Mouse (Mus musculus) midbrain, embryonic 16.5 days (tissue): Measurements from ENCODE around the gene Ppm1m. TPM values are rescaled to one million over a fixed set of nuclear protein-coding genes. Genes with fewer than 3 reads are reported as not detected.

Experiments used
- ATAC-seq: fragments of 200-750 bp; cut with Nextera tagmentation; 2 replicates; pipeline ENCODE4 v1.8.0; 2017; ENCODE audit warnings: moderate TSS enrichment
- H3K27ac ChIP-seq: fragments of 300-500 bp; sonication (generic); 2 replicates; pipeline ENCODE4 v1.5.1; 2014; ENCODE audit warnings: mild to moderate bottlenecking, low read length, mixed read lengths
- H3K27me3 ChIP-seq: fragments of 300-500 bp; sonication (generic); 2 replicates; pipeline ENCODE4 v1.6.1; 2014; ENCODE audit warnings: low read depth, low read length, mixed read lengths; ENCODE audit not compliant: control insufficient read depth, insufficient read depth
- H3K36me3 ChIP-seq: fragments of 300-500 bp; sonication (generic); 2 replicates; pipeline ENCODE4 v1.6.1; 2014; ENCODE audit warnings: mild to moderate bottlenecking, low read length, moderate library complexity, mixed read lengths; ENCODE audit not compliant: control insufficient read depth, insufficient read depth
- H3K4me1 ChIP-seq: fragments of 300-500 bp; sonication (generic); 2 replicates; pipeline ENCODE4 v1.6.1; 2014; ENCODE audit warnings: mild to moderate bottlenecking, low read length, mixed read lengths; ENCODE audit not compliant: control insufficient read depth, insufficient read depth
- H3K4me2 ChIP-seq: fragments of 300-500 bp; sonication (generic); 2 replicates; pipeline ENCODE4 v1.6.1; 2014; ENCODE audit warnings: mild to moderate bottlenecking, low read length, mixed read lengths
- H3K4me3 ChIP-seq: fragments of 300-500 bp; sonication (generic); 2 replicates; pipeline ENCODE4 v1.5.1; 2014; ENCODE audit warnings: low read depth, mild to moderate bottlenecking, low read length, moderate library complexity, mixed read lengths
- H3K9ac ChIP-seq: fragments of 300-500 bp; sonication (generic); 2 replicates; pipeline ENCODE4 v1.6.1; 2014; ENCODE audit warnings: low read depth, low read length, mixed read lengths
- H3K9me3 ChIP-seq: fragments of 300-500 bp; sonication (generic); replicated peaks from 2 replicates; pipeline ENCODE4 v1.6.1; 2014; ENCODE audit warnings: mild to moderate bottlenecking, low read length, mixed read lengths; ENCODE audit not compliant: control insufficient read depth, poor library complexity, severe bottlenecking
- WGBS: fragments of 180-500 bp; shearing (Covaris S2); extraction: QIAGEN DNeasy Blood & Tissue Kit; methylation state at CpG from one replicate; pipeline ENCODE4 v1.1.7; 2014; 5-methylcytosine and 5-hydroxymethylcytosine counted together
- polyA plus RNA-seq: library from polyadenylated mRNA; unstranded; fragments of >200 nt; fragmentation: Nextera tagmentation; extraction: Ambion mirVana; gene quantifications from 2 replicates; pipeline ENCODE4 v1.2.1, GENCODE M21; 2015

Gene Ppm1m
- polyA plus RNA-seq, 1 experiment from 2014 or later, result 16.7 TPM

DNA sequence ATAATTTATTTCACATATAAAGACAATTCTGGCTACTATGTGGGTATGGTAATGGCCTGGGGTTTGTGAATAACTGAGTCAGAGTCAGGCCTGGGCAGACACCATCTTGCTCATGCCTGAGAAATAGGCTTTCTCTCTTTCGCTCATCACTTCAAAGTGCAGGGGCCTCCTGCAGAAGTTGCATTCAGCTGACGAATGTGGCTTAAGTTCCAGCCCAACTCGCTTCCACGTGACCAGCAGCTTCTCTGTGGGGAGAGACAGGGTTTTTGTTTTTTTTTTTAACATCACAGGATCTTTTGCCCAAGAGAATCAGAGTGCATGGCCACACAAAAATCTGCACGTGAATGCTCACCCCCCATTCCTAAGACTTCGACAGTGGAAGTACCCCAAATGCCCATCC, 34.4 kb upstream of the Ppm1m start:
- no peak for ATAC-seq
- no peaks in the 10 kb centered on the region for H3K4me1 ChIP-seq
- no peak overlapping the region for H3K9ac ChIP-seq
- H3K9me3 ChIP-seq, result no peaks in the 10 kb centered on the region
- no peak overlapping the region for H3K27ac ChIP-seq
- H3K4me3 ChIP-seq, result no peak overlapping the region
- 79% methylated on average over 6 of the region's 6 CpGs for WGBS
- H3K36me3 ChIP-seq, result peaks cover 50% of the 10 kb centered on the region
- no peaks in the 10 kb centered on the region for H3K27me3 ChIP-seq
- no peak overlapping the region for H3K4me2 ChIP-seq

DNA sequence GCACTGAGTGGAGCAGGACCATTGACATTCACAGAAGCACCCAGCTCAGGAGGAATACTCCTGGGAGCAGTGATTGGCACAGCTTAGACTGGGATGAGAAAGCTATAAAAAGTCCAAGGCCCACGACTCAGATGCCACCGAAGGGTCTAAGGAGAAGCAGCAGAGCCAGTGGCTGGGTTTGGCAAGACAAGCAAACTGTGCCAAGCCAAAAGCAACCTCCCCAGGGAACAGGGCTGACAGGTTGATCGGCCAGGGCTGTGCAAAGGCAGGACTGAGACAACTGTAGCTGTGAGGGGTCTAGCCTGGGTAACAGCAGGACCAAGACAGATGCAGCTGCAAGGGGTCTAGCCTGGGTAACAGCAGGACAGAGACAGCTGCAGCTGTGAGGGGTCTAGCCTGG, 33.4 kb upstream of the Ppm1m start:
- Histone ChIP-seq H3K36me3 (peaks cover 43% of the 10 kb centered on the region), H3K4me2 (no peak overlapping the region), H3K4me3 (no peak overlapping the region), H3K27ac (no peak overlapping the region), H3K4me1 (no peaks in the 10 kb centered on the region), H3K9me3 (no peaks in the 10 kb centered on the region), H3K27me3 (no peaks in the 10 kb centered on the region), H3K9ac (no peak overlapping the region)
- 89% methylated on average over 3 of the region's 3 CpGs for WGBS
- no peak for ATAC-seq

DNA sequence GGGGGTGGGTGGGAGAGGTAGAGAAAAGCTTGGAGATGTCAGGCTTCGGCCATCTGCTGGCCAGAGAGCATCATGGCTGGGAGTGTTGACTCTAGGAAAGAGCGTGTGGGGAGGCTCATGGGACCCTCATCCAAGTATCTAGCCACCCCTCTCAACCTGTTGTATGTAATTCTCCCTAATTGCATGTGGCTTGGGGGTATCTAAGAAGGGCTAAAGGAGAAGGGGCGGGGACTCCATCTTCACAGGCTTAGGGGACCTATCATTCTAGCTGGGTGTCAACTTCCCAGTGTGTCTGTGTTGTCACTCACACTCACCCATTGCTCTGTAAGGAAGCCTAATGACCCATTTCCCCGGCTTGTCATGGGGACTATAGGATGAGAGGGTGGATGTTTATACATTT, 32.3 kb upstream of the Ppm1m start:
- ATAC-seq, result no peak
- H3K27ac ChIP-seq, result no peak overlapping the region
- H3K4me1 ChIP-seq, result no peaks in the 10 kb centered on the region
- H3K9me3 ChIP-seq, result no peaks in the 10 kb centered on the region
- H3K4me3 ChIP-seq, result no peak overlapping the region
- H3K4me2 ChIP-seq, result no peak overlapping the region
- no peak overlapping the region for H3K9ac ChIP-seq
- H3K36me3 ChIP-seq, result peaks cover 37% of the 10 kb centered on the region
- H3K27me3 ChIP-seq, result no peaks in the 10 kb centered on the region
- 88% methylated on average over 4 of the region's 4 CpGs for WGBS

DNA sequence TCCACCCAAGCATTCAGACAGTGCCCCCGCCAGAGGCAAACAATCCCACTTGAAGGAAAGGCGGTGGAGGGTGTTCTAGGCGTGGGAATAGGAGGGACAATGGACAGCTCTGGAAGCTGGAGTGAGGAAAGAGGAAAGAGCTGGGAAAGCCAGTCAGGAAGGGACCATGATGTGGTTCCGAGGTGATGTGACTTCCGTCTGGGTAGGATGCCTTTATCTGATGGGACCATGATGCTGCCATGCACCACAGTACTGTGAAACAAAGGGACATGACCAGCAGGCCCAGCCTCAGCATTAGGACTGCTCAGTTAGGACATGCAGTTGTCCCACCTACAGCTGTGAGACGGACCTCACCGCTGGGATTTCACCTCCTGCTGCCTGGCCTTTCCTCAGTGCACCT, 31.7 kb upstream of the Ppm1m start:
- H3K27ac ChIP-seq, result no peak overlapping the region
- 77% methylated on average over 7 of the region's 7 CpGs for WGBS
- H3K36me3 ChIP-seq, result peaks cover 33% of the 10 kb centered on the region
- no peaks in the 10 kb centered on the region for H3K27me3 ChIP-seq
- no peak overlapping the region for H3K4me3 ChIP-seq
- 0 out of 2 replicates have a peak, but pooled peaks cover 2% of the 10 kb centered on the region for H3K4me1 ChIP-seq
- no peak for ATAC-seq
- no peak overlapping the region for H3K9ac ChIP-seq
- no peaks in the 10 kb centered on the region for H3K9me3 ChIP-seq
- no peak overlapping the region for H3K4me2 ChIP-seq

DNA sequence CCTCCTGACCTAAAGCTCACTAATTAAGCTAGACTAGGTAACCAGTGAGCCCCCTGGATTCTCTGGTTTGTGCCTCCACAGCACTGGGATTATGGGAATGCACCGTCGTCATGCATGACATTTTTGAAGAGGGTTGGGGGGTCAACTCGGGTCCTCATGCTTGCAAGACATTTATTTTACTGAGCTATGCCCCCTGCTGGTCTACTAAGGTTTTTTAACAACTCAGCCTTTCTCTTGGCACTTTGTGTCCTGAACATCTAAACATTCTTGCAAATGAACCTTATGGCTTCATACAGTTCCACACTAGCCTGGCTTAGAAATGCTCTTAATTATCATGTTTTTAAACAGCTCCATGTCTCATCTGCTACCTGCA, 31.2 kb upstream of the Ppm1m start:
- Histone ChIP-seq H3K4me2 (no peak overlapping the region), H3K36me3 (peaks cover 28% of the 10 kb centered on the region), H3K9ac (no peak overlapping the region), H3K4me3 (no peak overlapping the region), H3K4me1 (peaks cover 5% of the 10 kb centered on the region; the same call in 1 of the 2 replicates), H3K27ac (no peak overlapping the region), H3K9me3 (no peaks in the 10 kb centered on the region), H3K27me3 (no peaks in the 10 kb centered on the region)
- 56% methylated on average over 3 of the region's 3 CpGs for WGBS
- no peak for ATAC-seq

DNA sequence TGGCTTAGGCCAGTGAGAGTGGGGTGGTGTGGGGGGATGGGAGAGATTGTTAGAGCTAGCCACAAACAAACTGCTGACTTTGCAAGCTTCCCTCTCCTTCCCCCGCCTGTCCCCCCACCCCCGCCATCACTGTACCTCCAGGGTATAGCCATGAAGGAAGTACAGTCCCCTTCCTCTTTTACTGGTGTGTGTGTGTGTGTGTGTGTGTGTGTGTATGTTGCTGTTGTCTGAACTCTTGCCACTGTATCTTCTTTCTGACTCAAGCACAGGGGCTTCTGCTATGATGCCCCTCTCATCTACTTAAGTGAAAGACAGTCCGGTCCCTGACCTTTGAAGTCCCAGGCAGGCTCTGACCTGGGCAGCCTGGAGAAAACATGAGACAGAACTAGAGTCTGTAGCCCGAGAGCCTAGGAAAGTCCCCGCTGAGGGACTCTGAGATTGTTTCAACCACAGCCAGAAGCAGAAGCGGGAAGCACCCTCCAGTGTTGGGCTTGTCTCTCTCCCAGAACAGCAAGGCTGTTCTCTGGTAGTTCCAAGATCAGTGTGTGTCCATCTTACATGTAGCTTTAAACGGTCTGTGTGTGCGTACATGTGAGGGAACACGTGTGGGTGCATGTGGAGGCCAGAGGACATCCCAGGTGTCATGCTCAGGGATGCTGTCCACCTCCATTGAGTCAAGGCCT, 30.6 kb upstream of the Ppm1m start:
- Histone ChIP-seq H3K27me3 (no peaks in the 10 kb centered on the region), H3K9me3 (no peaks in the 10 kb centered on the region), H3K4me3 (no peak overlapping the region), H3K4me2 (no peak overlapping the region), H3K27ac (no peak overlapping the region), H3K36me3 (peaks cover 23% of the 10 kb centered on the region), H3K4me1 (peaks cover 6% of the 10 kb centered on the region; the same call in 1 of the 2 replicates), H3K9ac (no peak overlapping the region)
- ATAC-seq, result no peak
- 89% methylated on average over 9 of the region's 9 CpGs for WGBS

DNA sequence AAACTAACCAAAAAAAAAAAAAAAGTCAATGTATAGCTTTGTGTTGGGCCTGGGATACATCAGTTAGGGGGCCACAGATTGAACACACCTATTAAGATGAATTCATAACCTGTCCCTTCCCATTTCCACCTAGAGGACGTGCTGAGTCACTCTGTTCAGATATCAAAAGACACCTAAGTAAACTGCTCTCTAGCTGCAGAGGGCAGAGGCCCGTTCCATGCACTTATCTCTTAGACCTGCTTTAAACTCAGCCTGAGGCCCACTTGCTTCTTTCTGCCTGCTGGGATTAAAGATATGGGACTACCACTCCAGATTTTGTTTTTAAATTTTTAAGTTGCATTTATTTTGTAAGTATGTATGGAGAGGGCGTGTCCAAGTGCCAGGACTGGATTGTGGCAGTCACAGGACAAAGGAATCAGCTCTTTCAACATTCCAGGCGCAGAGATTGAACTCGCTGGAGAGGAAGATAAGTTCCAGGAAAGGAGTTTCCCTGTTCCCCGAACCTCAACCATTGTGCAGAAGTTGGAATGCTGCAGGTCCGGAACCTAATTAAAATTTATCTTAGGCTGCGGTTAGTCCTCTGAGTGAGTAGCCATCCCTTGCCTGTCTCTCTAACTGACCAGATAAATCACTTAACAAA, 28.4 kb upstream of the Ppm1m start:
- 71% methylated on average over 8 of the region's 8 CpGs for WGBS
- ATAC-seq, result no peak
- Histone ChIP-seq H3K27me3 (no peaks in the 10 kb centered on the region), H3K27ac (no peak overlapping the region), H3K9me3 (no peaks in the 10 kb centered on the region), H3K4me3 (no peak overlapping the region), H3K9ac (no peak overlapping the region), H3K4me1 (peaks cover 6% of the 10 kb centered on the region; the same call in 1 of the 2 replicates), H3K36me3 (peaks cover 7% of the 10 kb centered on the region; the same call in 1 of the 2 replicates), H3K4me2 (no peak overlapping the region)

DNA sequence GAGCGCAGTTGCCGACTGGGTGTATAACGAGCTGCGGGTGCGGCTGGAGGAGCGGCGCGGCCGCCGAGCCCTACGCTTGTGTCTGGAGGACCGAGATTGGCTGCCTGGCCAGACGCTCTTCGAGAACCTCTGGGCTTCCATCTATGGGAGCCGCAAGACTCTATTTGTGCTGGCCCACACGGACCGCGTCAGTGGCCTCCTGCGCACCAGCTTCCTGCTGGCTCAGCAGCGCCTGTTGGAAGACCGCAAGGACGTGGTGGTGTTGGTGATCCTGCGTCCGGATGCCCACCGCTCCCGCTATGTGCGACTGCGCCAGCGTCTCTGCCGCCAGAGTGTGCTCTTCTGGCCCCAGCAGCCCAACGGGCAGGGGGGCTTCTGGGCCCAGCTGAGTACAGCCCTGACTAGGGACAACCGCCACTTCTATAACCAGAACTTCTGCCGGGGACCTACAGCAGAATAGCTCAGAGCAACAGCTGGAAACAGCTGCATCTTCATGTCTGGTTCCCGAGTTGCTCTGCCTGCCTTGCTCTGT, 26.7 kb upstream of the Ppm1m start:
- ATAC-seq, result peak; percentile 86
- H3K36me3 ChIP-seq, result no peaks in the 10 kb centered on the region
- peaks cover 6% of the 10 kb centered on the region; the same call in 1 of the 2 replicates for H3K4me1 ChIP-seq
- H3K4me2 ChIP-seq, result peak overlapping the region; percentile 70
- H3K4me3 ChIP-seq, result peak overlapping the region; percentile 35
- H3K9me3 ChIP-seq, result no peaks in the 10 kb centered on the region
- 4% methylated on average over 34 of the region's 34 CpGs for WGBS
- H3K27ac ChIP-seq, result peak overlapping the region; percentile 57
- H3K27me3 ChIP-seq, result no peaks in the 10 kb centered on the region
- peak overlapping the region; percentile 65 for H3K9ac ChIP-seq
